Mouse (Mus musculus): ENCODE data around the gene Zbtb46.

The Zbtb46 gene

DNA sequence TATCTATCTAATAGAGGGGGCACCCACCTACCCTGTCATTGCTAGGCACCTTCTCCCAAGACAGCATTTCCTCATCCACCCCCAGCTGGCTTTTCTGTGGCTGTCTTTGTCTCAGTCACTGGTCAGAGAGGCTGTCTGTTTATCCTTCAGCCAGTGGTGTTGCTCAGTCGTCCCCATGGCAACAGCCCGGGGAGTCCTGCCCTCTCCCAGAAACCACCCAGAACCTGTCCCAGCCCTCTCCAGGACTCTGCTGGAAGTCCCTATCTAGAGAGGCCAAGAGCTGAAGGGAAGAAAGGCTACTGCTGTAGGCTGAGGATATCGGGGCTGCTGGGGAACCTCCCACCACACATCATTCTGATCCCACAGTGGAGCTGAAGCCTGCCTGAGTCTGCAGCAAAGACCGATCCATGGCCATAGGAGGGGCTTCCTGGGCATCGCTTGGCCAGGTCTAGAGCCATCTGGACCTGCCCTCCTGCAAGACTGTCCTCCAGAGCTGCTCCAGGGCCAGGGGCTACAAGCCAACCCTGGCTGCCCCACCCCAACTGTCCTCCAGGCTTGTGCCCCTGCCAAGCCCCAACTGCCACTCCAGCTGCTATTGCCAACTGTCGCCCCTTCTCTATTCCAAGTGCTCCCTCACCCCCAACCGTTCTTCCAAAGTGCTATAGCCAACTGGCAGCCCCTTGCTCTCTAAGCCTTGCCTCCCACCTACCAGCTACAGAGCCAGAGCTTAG, 3.9 kb upstream of the Zbtb46 start:
- DNase-seq (ENCODE audit: low read depth): peak; percentile 66

DNA sequence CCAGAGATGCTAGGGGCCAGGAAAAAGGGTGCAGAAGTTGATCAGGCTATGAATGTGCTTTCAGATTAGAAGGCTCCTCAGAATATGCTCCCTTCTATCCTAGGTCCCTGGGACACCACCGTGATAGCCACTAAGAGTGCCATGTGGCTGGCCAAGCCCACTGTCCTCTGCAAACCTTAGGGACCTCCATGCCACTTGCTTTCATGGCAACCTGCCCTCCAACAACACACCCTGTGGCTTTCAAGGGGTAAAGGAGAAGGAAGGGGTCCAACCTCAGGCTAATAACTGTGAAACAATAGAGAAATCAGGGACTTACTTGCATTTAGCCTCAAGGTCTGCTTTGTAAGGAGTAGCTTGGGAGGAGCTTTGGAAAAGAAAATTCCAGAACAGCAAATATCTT, 3.4 kb upstream of the Zbtb46 start:
- no peak for DNase-seq (ENCODE audit: low read depth)

DNA sequence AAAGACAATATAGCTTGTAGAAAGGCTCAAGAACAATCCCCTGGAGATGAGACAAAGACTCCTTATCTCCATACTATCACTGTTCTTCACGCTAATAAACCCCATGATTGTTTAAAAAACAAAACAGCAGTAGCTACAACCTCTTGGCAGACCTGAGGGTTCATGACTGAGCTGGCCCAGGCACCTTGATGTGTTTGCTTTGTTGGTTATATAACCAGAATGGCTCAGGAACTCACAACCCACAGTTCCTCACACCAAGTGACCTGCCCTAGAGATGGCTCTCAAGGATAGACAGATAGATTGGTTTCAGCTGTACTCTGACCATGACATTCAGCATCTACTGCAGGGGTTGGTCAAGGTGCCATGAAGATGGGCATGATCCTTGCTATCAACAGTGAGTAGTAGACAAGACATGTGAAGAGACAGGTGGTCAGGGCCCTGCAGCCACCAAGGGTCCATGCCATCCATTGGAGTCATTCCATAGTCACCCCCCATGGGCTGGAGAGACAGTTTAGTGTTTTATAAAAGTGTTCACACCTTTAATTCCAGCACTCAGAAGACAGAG, 2.4 kb upstream of the Zbtb46 start:
- DNase-seq (ENCODE audit: low read depth): no peak

DNA sequence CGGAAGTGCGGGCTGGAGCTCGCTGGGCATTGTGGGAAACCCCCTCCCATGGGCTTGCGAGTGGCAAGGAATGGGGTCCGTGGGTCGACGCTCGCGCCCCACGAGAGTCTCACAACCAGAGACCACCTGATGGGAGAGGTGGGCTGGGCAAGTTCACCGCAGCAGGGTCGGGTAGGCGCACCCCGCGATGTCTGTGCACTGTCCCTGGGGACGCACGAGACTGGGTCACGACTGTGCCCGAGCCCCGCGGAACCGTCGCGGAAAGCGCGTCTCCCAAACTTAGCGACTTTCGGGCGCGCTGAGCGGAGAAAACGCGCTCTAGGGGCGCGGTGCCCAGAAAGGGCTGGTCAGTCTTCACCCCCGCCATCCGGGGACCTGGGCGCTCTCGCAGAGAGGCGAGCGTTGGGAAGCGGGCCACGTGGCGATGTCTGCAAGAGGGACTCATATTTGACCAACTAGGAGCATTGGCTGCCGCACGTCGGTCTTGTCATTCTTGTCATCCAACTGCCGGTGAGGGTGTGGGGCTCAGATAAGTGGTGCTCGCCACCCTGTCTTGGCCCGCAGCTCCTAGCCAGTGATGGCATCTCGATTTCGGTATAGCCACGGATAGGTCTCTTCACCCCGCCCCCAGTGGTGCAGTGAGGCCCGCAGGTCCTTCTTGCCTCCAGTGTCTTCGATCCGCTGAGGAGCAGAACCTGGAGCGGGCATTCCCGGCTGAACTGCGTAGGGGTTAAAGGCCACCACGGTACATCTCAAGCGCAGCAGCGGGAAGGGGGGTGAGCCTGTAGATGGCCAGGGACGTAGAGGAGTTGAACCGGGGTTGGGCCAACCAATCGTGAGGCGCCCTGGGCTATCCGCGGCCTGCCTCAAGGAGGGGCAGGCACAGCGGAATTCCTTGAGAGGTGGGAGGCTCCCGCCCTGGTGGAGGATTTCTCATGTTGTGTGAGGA, 721 bp upstream of the Zbtb46 start:
- DNase-seq (ENCODE audit: low read depth): peak; percentile 83

GRCm38 (mm10) chr2:181458411-181459152, 644 bp downstream of the Zbtb46 start:
- peak; percentile 42 for DNase-seq (ENCODE audit: low read depth)

- no peak for DNase-seq (ENCODE audit: low read depth)
These were observed 1.4 kb downstream of the Zbtb46 start for GRCm38 (mm10) chr2:181457831-181458230.

DNA sequence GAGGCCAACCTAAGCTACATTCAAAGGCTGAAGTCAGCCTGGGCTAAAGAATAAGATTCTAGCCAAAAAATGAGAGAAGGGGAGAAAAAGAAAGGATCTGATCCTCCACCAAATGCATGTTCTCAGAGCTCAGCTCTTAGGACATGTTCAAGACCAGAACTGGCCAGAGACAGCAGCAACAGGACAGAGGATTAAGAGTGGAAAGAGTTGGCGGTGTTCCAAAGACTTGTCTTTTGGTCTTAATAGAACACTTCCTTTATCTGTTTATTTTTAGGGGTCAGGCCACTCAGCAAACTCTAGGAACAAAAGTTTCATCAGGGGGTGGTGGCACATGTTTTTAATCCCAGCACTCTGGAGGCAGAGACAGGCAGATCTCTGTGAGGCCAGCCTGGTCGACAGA, 3.3 kb downstream of the Zbtb46 start:
- no peak for DNase-seq (ENCODE audit: low read depth)

GRCm38 (mm10) chr2:181453274-181453673, 6.0 kb downstream of the Zbtb46 start:
- DNase-seq (ENCODE audit: low read depth): no peak

DNA sequence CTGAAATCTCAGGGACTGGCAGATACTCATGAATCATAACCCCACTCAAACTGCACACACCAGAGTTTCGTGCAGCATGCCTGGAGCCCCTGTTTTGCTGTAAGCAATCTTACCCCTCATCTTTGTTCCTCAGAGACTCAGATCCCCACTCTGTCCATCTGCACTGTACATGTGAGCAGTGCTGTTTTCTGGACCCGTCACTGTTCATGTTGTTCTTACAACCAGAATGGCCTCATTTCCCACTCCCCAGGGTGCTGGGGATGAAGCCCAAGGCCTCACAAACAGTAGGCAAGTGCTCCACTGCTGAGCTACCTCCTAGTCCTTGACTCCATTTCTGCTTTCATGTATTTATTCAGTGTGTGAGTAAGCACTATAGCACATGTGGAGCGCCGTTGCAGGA, 7.0 kb downstream of the Zbtb46 start:
- no peak for DNase-seq (ENCODE audit: low read depth)

GRCm38 (mm10) chr2:181443016-181443415, 16.2 kb downstream of the Zbtb46 start:
- no peak for DNase-seq (ENCODE audit: low read depth)

GRCm38 (mm10) chr2:181438176-181438575, 21.1 kb downstream of the Zbtb46 start:
- no peak for DNase-seq (ENCODE audit: low read depth)

DNA sequence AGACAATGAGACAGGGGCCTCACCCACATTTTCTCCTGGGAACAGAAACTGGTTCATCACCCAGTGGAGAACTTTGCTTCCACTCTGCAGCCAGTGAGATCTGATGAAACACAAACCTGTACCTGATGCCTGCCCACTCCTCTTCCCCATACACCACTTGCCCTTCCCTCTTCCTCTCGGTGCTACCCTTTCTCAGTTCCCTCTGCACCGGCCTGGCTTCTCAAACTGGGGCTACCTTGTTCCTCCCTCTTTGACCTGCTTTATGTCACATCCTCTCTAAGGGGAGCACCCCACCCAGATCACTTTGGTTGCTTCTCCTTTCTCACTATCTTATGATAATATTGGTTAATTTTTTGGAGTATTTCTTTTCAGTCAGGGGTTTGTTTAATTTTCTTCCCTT, 23.0 kb downstream of the Zbtb46 start:
- no peak for DNase-seq (ENCODE audit: low read depth)

DNA sequence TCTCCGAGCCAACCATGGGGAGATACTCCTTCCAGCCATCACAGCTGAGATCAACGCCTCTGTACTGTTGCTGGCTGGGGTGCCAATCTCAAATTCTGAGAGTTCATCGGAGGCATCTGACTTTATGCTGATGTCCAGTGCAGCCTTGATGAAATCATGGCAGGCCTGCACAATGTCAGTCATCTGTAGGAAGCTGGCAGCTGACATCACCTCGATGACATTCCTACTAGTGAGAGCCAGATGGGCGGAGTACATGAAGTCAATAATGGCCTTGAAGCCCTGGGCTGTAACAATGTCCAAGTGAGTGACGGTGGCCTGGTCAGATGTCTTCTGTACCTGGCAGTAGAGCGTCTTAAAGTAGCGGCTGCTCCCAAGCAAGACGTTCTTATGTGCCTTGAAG, 35.4 kb downstream of the Zbtb46 start:
- DNase-seq (ENCODE audit: low read depth): no peak

DNA sequence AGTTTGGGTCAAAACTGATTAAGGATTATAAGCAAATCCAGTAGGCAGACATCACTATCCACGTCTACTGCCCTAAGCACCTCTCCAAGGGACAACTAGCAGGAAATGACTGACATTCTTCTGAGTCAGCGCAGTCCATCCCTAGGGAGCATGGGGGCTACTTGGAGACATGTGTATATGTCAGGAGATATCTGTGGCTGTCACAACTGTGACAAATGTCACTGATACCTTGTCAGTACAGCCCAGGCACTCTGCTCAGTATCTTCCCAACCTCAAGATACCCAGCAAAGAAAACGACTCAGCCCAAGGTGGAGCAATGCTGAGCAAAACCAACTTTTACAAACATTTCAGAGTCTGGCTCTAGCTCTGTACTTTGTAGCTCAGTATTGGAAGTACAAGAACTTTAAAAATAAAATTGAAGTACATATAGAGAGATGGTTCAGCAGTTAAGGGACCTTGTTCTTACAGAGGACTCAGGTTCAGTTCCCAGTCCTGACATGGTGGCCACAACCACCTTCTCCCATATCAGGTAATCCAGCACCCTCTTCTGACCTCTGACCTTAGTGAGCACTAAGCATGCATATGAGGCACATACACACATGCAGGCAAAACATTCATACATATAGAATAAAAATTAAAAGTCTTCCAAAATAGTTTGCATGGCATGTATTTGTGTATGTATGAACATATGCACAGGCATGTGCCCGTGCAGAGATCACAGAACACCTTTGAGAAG, 38.2 kb downstream of the Zbtb46 start:
- peak; percentile 67 for DNase-seq (ENCODE audit: low read depth)

DNA sequence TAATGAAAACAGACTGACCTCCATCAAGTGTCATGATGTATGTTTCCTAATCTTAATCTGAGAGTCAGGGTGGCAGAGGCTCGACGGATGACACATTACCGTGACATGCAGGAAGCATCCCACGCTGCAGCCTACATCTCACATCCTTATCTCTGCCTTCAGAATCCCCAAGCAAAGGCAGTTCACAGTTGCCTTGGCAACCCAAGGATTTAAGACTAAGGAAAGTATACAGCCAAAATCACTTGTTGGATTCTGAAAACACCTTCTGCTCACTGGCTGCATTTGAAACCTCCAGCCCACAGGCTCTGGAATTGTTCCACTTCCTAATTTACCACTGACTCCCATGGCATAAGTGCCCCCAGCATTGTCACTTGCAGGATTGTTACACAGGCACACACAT, 38.8 kb downstream of the Zbtb46 start:
- DNase-seq (ENCODE audit: low read depth): peak; percentile 51

GRCm38 (mm10) chr2:181419359-181419758, 39.9 kb downstream of the Zbtb46 start:
- DNase-seq (ENCODE audit: low read depth): peak; percentile 56

GRCm38 (mm10) chr2:181415945-181416344, 43.3 kb downstream of the Zbtb46 start:
- DNase-seq (ENCODE audit: low read depth): no peak

GRCm38 (mm10) chr2:181413141-181413540, 46.1 kb downstream of the Zbtb46 start:
- DNase-seq (ENCODE audit: low read depth): no peak

DNA sequence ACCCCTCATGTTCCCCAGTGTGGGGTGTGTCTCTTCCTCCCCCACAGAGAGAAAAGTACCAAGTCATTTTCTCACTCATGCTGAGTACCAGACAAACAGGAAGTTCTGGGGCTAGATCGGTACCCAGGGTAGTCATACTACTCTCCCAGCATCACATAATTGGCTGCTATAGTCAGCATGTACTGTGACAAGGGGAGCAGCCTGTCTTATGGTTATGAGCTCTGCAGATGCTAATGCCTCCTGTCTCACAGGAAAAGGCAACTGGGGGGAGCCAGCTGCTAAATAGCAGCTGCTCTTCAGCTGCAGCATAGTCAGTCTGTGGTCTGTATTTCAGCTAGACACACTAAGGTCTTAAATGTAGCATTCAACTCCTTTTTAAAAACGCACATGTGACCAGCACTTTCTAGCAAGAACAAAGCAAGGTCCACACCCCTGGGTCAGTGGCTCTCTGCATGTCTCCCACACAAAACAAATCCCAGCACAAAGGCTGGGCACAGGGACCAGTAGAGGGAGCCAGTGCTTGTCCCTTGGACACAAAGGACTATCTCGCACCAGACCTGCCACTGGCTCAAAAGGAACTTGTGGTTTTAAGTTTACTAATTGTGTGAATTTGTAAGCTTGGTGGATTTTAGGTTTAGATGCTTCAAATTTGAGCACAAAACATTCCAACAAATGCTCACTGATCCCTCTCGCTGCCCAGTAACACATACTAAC, 48.3 kb downstream of the Zbtb46 start:
- no peak for DNase-seq (ENCODE audit: low read depth)

DNA sequence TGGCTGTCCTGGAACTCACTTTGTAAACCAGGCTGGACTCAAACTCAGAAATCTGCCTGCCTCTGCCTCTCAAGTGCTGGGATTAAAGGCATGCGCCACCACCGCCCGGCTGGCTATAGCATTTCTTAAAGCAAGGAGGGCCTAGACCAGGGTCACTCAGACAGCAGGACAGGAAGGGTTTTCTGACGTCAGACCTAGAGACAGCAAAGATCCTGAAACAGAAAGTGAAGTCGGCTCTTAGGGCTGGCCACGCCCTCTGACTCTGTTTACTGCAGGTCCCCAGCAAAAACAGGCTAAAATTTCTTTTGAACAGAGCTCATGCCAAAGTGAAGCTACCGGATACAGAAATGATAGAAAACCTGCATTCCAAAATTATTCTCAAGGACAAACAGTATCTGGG, 49.6 kb downstream of the Zbtb46 start:
- DNase-seq (ENCODE audit: low read depth): no peak

DNA sequence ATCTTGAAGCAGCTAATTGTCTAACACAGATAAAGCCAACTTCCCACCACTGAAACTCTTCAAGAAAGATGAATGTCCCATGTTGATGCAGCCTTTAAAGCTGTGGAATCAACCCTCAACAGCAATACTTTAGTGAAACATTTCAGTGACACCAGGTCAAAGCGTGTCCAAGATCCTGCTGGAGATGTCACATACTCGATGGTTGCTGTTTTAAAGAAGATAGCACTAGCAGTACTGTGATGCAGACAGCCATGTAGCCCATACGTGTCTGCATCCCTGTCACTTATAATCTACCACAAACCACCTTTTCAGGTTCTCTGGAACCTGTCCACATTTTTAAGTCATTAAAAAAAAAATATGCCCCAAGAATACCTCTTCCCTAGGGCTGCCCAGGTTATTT, 55.5 kb downstream of the Zbtb46 start:
- DNase-seq (ENCODE audit: low read depth): no peak

Measured in c-Kit-positive CD71-positive TER-119-negative erythroid progenitor cells, embryonic 14.5 days (primary cell).